Mouse (Mus musculus): ENCODE results near the gene Ipo7.

- TF ChIP-seq CTCF (IDR thresholded peaks at IDR 0.05; ENCODE audit: extremely low read depth, insufficient read depth, insufficient read length, insufficient replicate concordance) (no peak), POLR2A (IDR thresholded peaks at IDR 0.05; ENCODE audit: low read depth, low read length) (no peak)
Observed at GRCm38 (mm10) chr7:109998388-109998787, 19.7 kb upstream of the Ipo7 start.
